Mouse (Mus musculus) kidney, adult 9 months (tissue): Measurements from ENCODE around the gene Fsip1.
"Not testable (repeated sequence)": the region's sequence is repeated elsewhere in the genome, so short reads cannot be mapped to it uniquely, and the experiment has no call there.

Experiments
- DNase-seq: peaks from one replicate; pipeline ENCODE4 v3.0.0; 2022

Gene Fsip1

DNA sequence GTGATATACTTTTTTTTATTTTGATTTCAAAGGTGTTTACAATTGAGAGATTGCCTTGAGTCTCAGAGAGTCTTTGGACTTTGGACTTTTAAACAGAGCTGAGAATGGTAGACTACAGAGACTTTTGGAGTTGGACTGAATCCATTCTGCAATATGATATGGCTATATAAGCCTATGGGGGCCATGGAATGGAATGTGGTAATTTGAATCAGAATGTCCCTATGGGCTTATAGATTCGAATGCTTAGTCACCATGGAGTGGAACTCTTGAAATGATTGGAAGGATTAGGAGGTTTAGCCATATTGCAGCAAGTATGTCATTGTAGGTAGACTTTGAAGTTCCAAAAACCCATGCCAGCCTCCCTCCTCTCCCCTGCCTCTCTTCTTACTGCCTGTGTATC is 88.5 kb downstream of the Fsip1 start:
- no peak for DNase-seq

DNA sequence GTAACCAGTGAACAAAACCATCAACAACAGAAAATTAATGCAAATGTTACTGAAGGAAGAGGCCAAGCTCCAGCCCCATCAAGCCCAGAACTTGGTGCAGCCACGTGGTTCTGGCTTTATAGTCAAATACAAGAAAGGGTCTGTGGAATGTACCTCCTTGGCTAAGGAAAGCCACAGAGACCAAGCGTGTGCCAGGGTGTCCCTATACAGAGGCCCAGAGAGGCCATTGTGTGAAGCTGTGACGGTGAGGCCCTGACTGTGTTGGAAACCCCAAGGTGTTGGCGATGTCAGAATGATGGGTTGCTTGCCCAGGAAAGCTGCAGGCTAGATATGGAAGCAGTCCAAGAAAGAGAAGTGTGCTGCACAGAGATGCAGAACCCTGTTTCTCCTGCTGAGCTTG is 89.0 kb downstream of the Fsip1 start:
- no peak for DNase-seq

DNA sequence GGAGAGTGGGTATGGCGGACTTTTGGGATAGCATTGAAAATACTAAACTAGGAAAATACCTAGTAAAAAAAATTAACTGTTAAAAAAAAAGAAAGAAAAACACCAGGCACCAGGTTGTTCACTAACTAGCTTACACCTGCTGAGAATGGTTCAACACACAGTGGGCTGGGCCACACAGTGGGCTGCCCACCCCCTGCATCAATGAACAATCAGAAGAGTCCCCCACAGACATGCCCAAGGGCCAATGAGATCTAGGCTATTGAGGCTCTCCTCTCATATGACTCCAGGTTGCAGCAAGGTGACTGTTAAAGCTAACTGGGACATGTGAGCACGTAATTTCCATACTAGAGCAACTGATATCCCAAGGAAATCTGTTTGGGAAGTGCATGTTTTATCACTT is 91.1 kb downstream of the Fsip1 start:
- DNase-seq: no peak

DNA sequence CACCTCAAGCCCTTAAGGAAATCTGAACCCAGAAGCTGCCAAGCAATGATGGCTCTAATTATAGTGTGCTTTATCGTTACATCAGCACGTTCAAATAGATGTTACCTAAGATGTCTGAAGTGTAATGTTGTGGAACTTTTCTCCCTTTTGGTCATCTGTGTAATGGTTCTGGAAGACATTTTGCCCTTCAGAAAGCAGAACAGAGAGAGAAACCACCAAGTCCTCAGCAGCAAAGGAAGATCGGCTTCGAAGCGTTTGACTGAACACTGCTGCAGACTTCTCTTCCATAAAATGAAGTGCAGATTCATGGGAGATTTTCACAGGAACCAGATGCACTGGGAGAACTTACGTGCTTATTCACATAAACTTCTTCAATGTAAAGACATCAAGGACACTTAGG is 92.6 kb downstream of the Fsip1 start:
- DNase-seq: no peak

DNA sequence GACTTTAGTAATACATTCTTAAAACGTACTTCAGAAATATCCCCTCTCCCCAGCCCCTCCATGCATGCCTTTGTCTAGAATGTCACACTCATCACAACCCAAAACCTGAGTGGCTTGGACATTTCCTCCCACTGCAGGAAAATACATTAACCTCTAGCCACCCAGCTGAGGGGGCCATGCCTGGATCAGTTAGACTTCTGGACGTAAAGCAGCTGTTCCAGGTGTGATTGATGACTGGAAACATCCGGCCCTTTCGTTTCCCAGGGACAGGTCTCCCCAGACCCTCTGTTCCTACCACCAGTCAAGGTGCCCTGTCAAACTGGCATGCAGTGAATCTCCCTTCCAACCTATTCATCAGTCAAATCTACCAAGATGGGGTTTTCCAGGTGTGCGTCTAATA is 94.3 kb downstream of the Fsip1 start:
- no peak for DNase-seq

DNA sequence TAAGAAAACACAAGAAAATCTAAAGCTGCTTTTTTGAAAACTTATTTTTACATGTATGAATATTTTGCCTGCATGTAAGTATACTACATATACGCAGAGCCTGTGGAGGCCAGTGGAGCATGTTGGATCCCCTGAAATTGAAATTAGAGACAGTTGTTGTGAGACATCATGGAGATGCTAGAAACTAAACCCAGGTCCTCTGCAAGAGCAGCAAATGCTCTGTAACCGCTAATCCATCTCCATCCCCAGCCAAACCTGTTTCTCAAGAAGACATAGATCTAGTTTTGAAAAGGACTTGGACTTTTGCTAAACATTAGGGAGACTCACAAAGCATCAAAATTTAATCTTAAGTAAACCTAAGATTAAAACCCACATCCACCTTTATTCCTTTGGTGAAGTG is 95.8 kb downstream of the Fsip1 start:
- DNase-seq: no peak

DNA sequence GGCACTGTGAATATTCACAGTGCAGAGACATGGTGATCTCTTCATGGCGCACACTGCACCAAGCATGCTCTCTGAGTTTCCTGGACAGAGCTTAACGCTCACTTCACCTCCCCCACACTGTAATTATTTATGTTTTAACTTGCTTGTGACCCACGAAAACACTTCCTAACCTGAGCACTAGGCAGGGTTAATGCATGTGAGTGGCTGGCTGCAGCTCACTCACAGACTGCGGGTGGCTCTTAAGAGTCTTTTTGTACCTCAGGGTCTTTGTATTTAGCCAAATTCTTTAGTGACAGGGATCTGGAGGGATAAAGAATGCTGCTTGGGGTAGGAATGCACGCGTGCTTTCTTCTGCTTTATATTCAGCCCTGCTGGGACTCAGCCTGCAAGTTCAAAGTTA is 96.2 kb downstream of the Fsip1 start:
- DNase-seq: no peak

DNA sequence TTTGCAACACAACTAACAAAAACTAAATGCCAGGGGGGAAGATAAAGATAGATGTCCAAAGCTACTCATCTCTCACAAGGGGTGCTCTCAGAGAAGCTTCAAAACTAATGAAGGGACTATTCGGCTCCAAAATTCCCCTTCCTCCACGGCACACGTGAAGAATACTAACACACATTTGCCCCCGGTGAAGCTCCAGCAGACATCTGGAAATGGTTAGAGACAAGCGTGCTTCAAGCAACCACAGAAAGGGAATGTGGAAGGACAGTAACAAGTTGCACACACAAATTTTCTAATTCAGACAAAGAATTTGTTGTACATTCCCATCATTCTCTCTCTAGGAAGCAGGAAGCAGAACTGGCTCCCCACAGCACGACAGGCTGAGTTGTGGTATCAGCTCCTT is 97.6 kb downstream of the Fsip1 start:
- no peak for DNase-seq

DNA sequence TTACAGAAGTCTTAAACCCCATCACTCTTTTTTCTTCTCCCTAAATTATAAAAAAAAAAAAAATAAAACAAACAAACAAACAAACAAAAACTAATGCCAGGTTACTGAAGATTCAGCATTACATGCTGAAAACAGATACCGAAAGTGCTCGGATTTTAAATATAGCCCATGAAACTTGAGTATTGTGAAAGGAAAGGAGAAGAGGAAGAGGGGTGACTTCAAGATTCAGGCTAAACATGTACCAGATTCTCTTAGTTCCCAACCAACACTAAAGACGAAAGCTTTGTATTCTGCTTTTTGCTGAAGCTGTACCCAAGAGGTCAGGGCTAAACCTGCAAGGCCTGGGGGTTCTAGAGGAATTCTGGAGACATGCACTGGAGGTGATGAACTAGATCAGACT is 98.7 kb downstream of the Fsip1 start:
- no peak for DNase-seq

DNA sequence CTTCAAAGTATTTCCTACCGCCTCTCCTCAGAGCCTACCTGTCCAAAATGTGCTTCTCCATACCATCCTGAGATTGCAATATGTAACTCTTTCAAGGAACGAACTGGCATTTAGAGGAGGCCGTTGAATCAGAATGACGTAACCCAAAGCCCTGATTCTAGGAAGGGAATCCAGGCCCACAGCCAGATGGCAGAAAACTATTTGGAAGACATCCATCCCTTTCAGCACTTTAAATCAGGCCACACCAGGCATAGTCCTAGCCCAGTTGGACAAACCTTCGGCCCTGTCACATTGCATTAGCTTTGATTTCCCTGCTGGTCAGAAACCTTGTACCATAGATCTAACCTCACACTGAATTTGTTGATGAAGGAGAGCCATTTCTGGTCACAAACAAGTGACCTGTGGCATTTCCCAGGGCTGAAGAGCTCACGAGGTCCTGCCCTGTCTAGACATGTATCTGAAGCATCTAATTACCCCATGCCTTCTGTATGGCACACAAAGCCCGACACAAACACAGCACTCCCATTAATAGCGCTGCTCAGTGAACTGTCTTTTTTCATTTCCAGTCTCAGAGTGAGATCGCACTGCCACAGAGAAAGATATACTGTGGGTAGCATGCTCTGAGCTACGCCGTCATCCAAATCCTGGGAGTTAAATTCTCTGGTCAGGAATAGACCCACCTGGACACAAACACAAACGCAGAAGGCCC is 106.8 kb downstream of the Fsip1 start:
- peak; percentile 37 for DNase-seq

DNA sequence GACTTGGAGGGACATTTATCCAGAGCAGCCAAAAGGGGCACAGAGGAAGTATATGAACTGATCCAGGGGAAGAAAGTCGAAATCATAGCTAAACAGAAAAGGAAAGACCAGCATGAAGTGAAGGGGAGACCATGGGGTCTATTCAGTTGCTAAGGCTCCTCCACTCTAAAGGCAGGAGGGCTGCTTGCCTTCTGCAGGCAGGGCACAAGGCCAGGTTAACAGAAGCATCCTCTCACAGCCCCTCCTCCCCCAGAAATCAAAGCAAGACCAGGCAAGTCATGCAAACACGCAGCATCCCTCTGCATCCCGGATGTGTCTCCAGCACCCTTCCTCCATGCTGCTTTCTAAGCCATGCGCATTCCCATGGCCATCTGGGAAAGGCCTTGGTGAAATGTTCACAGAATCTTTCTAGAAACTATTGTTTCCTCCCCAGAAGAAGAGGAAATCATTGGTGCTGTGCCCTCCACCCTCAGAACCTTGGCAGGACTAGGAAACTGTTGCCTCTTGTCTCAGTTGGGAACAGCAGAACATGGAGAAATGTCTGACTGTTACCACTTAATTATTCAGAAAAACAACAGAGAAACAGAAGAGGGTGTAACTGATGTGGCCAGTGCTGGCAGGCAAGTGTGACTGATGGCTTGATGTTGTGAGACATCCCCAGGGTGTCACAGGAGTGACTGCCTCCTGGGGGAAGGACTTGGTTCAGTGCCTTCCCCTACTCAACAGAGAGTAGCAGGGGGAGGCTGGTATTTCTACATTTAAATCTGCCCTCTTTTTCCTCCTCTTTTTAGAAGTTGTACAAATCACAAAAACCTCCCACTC is 108.2 kb downstream of the Fsip1 start:
- no peak for DNase-seq

DNA sequence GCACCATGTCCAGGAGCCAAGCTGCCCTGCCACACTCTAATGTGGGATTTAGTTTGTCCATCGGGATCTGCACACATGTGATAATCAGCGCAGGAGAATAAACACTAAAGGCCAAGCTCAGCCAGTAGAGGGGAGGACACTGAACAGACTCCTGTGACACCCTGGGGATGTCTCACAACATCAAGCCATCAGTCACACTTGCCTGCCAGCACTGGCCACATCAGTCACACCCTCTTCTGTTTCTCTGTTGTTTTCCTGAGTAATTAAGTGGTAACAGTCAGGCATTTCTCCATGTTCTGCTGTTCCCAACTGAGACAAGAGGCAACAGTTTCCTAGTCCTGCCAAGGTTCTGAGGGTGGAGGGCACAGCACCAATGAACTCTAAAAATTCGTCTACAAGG is 109.0 kb downstream of the Fsip1 start:
- DNase-seq: not testable (repeated sequence)

DNA sequence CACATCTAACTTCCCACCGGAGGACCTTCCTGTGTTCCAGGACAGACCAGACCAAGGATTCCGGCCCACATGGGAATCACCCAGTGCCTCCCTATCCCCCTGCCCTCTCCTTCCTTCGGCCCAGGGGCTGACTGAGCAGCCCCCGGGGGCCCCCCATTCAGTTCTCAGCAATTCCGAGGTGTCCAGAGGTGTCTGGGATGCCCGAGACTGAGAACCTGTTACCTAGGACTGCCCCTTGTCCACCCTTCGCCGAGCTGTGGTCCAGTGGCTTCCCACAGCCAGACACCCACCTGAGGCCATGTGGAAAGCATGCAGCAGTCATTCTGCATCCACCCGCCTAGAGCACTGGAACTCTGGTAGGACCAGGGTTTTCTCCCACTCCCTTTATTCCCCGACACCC is 115.1 kb downstream of the Fsip1 start:
- no peak for DNase-seq

DNA sequence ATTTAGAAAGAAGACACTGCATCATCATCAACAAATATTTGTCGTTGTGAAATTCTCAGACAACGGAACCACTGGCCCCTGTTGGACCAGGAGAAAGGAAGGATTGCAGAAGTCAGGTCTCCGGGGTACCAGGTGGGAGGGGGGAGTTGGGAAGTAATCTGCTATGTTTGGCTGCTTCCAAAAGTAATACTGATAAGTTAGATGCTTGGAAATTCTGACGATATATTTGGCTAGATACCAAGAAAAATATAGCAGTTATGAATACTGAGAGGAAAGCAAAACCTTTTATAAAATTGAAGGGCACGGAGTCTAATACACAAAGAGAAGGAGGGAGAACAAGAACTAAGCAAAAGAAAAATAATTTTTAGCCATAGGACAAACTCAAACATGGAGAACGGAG is 117.5 kb downstream of the Fsip1 start:
- no peak for DNase-seq

DNA sequence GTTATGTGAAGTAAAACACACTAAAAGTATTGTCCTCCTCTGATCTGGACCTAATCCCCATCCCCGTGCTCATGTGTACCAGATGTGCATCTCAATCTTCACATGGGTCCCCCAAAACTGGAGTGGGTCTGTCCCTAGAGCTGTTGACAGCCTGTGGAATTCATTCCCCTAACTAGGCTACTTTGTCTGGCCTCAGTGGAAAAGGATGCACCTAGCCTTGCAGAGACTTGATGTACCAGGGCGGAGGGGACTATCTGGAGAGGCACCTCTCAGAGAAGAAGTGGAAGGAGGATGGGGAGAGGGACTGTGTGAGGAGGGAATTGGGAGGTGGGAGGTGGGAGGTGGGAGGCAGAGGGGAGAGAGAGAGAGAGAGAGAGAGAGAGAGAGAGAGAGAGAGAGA is 119.0 kb downstream of the Fsip1 start:
- no peak for DNase-seq

DNA sequence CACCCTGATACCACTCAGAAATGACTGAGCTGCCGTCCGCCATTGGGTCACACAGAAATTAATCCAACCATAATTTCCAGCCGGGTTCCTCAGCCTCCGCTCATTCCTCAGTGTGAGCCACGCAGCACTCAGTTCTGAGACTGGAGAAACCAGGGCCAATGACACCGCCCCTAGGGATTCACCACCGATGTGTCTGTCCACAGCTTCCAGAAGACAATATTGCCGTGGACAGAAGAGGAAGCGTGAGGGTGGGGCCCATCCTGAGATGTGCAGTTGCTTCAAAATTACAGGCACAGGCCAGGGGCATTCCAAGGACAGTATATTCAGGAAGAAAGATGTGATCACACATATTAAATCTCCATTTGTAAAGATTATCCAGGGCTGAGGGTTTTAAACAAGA is 119.7 kb downstream of the Fsip1 start:
- no peak for DNase-seq

DNA sequence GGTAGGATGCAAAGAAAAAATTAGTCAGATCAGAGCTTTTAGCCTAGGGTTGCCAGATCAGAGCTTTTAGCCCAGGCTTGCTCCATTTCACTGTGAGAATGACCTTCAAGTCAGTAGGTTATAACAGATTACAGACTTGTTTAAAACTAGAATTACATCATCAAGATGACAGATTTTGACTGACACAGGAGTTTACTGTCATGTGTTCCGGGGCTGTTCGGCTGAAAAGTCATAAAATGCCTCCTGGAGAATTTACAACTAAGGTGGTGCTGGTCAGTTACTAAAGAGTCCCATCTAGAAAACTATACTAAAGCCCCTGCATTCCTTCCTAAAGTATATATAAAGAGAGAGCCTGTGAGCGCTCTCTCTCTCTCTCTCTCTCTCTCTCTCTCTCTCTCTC is 128.5 kb downstream of the Fsip1 start:
- DNase-seq: no peak

DNA sequence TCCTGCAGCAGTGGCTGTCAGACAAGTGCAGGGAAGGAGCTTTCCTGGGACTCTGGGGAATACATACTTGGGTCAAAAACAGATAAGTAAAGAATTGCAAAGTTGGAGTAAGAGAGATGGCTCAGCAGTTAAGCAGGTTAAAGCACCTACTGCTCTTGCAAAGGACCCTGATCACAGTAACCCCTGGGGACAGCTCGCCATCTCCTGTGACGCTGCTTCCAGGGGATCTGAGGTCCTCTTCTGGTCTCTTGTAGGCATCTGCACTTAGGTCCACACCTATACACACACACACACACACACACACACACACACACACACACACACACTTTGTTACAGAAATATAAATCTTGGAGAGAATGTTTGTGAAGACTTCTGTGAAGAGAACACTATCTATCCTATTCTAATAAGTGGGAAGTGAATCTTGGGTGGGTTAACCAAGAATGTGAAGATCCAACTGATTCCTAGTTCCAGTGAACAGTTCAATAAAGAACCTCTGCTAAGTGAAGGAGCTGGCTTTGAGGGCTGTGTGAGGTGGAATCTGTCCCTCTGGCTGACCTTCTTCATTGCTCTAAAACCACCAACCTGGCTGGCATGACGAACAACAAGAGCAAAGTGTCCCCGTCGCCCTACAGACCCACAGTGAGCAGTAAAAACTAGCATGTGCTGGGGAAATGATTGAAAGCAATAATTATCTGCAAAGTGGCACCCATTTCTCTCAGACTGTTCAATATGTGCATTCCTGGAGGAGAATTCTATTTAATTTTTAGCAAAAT is 129.1 kb downstream of the Fsip1 start:
- DNase-seq: no peak

DNA sequence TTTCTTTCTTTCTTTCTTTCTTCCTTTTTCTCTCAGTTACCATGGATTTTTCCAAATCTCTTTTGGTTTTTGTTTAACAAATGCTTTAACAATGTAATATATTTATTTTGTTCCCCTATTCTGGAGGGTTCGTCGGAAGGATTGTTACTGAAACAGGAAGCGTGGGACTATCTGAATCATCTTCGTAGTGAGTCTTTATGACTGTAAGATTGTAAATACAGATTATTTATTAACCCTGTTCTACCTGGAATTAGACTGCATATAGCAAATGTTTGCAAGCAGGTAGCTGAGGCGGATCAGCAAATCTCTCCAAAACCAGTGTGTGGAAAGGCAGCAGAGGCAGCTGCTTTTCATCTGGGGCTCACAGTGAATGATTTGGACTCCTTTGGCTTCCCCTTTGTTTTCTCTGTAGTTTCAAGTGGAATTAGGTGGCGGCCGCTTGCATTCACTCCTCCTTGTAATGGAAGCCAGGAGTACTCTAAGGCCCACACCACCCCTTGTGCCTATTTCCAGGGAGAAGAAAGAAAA is 130.8 kb downstream of the Fsip1 start:
- DNase-seq: no peak

DNA sequence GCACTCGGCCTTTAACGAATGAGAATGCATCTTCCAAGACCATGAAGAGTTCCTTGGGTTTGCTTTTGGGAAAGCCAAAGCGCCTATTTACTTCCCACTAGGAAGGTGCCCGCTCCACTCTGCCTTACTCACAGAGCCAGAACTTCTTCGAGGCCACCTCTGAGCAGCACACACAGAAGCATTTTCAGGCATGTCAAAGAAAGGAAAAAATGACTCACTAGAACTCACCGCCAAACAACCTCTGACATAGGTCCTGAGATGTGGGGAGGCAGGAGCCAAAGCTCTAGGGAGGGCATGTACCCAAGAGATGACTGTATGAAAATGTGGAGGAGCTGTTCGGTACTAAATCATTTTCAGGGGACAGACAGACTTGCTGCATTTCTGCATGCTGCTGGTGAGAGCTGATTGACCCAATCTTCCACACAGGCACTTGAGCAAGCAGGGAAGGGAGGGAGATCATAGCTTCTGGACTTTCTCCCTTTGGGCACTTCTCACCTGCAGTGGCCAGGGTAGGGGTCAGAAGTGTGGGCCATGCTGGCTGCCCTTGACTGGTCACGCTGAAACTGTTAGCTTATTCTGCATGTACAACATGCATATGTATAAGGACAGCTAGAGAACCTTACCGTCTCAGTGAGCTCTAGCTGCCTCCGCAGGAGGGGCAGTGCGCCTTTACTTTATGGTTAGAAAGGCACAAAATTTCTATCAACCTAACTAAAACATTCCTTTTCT is 131.4 kb downstream of the Fsip1 start:
- peak; percentile 59 for DNase-seq

DNA sequence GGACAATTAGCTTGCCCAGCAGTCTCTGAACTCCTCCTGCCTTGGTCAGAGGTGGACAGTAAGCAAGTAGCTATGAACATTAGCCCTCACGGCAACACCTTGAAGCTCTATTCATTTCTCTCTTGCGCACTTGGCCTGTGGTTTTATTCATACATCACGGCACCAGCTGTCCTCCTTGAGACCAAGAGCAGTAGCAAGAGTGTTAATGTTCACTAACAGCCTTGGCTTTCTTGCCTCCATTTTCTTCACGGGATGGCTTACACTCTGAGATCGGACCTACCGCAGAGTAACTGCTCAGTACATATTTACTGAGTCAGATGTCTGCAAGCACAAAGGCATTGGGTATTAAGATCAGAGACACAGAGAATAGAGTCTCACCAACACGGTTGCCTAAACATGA is 132.3 kb downstream of the Fsip1 start:
- DNase-seq: no peak

DNA sequence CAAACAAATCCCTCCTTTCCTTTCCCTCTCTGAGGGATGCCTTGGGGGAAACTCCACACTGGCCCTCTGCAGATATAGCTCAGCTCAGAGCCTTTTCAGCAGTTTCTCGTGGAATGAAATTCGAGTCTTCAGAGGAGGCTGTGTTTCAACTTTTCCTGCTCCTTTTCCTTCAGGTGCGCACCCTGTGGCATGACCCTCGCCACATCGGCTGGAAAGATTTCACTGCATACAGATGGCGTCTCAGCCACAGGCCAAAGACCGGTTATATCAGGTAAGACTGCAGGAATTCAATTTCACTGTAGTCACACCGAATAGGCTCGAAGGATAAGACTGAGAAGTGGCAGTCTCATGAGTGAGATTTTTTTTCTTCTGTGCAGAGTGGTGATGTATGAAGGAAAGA is 133.0 kb downstream of the Fsip1 start:
- no peak for DNase-seq

DNA sequence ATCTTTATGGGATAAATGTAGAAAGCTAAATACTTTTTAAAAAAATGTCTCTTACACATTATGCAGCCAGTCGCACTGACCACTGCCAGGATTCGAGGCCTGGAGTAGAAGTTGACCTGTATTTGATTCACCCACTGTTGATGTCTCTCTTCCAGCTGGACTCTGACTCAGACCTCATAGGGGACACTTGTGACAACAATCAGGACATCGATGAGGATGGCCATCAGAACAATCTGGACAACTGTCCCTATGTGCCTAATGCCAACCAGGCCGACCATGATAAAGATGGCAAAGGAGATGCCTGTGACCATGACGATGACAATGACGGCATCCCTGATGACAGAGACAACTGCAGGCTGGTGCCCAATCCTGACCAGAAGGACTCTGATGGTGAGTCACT is 134.5 kb downstream of the Fsip1 start:
- DNase-seq: no peak
